Mouse (Mus musculus): ENCODE measurements at regions not wholly inside any gene's neighbourhood (a gene's known extent, or its start where the extent isn't known, plus 50 kb on each side); places are given as distances from the start of the nearest gene placed in this dataset.
A peak's percentile ranks its signal among the peaks of the same experiment; 100 is the strongest.

- 48% methylated on average over 9 of the region's 9 CpGs for WGBS
- DNase-seq (ENCODE audit: low spot score, missing footprints) = peak; percentile 86
Observed at GRCm38 (mm10) chr1:128854649-128855048, 262.6 kb upstream of the Cxcr4 start.

DNA sequence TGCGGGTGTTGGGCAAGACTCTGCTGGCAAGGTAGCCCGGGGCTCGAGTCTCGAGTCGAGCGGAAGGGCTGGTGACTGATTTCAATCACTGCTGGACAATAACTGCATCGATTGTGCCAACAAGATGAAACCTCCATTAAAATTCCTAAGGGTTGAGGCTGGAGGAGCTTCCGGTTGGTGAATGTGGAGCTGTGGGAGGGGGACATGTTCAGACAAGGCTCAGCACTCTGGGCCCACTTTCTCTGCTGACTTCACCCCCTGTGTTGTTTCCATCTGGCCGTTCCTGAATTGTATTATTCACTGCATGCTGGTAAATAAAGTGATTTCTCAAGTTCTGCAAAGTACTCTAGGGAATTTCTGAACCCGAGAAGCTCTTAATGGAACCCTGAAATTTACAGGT, 261.2 kb upstream of the Cxcr4 start:
- WGBS = 92% methylated on average over 9 of the region's 10 CpGs
- H3K27ac ChIP-seq (ENCODE audit: low read depth, low read length) = no peak overlapping the region
- H3K9ac ChIP-seq (ENCODE audit: low read length) = no peak overlapping the region
- no peaks in the 10 kb centered on the region for H3K36me3 ChIP-seq (ENCODE audit: control insufficient read depth, insufficient read depth, low read length)
- no peaks in the 10 kb centered on the region for H3K4me1 ChIP-seq (ENCODE audit: control insufficient read depth, insufficient read depth, low read length)
- DNase-seq (ENCODE audit: low spot score, missing footprints) = no peak
- ATAC-seq (ENCODE audit: low FRiP score) = no peak
- no peak overlapping the region for H3K4me2 ChIP-seq
- no peak overlapping the region for H3K4me3 ChIP-seq (ENCODE audit: low read depth, low read length)
- H3K27me3 ChIP-seq (ENCODE audit: control insufficient read depth, insufficient read depth, low read length) = no peaks in the 10 kb centered on the region; the same call in 1 of the 2 replicates
- H3K9me3 ChIP-seq (ENCODE audit: control insufficient read depth, low read length) = no peaks in the 10 kb centered on the region

More at GRCm38 (mm10) chr1:128854649-128855048, 262.6 kb upstream of the Cxcr4 start:
- Histone ChIP-seq H3K4me1 (ENCODE audit: control insufficient read depth, insufficient read depth, low read length) (peaks cover 2% of the 10 kb centered on the region; the same call in 1 of the 2 replicates), H3K27me3 (ENCODE audit: control insufficient read depth, insufficient read depth, low read length) (no peaks in the 10 kb centered on the region; the same call in 1 of the 2 replicates), H3K27ac (ENCODE audit: low read depth, low read length) (no peak overlapping the region), H3K4me2 (no peak overlapping the region), H3K4me3 (ENCODE audit: low read depth, low read length) (no peak overlapping the region), H3K9ac (ENCODE audit: low read length) (no peak overlapping the region), H3K36me3 (ENCODE audit: control insufficient read depth, insufficient read depth, low read length) (no peaks in the 10 kb centered on the region), H3K9me3 (ENCODE audit: control insufficient read depth, low read length) (no peaks in the 10 kb centered on the region)
- ATAC-seq (ENCODE audit: low FRiP score) = 0 out of 2 replicates have a peak, but pooled peaks have one; percentile 24

DNA sequence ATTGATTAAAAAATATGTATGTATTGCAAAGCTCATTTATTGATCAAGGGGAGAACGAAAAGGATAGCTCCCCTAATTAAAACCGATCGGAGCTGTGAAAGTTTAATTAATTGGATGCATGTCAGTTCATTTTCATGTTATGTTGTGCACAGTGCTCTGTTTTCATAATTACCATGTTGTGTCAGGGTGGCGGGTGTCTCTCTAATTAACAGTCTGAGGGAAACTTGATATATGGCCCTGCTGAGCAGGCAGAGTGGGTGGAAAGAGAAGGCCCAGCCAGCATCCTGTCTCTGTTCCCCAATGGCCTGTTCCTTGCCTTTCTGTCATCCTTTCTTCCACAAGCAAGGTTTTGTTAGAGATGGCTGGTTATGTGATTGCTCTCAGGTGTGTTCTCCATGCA, 245.3 kb upstream of the Cxcr4 start:
- Histone ChIP-seq H3K27me3 (ENCODE audit: control insufficient read depth, insufficient read depth, low read length) (no peaks in the 10 kb centered on the region), H3K4me2 (no peak overlapping the region), H3K9me3 (ENCODE audit: control insufficient read depth, low read length) (no peaks in the 10 kb centered on the region), H3K9ac (ENCODE audit: low read length) (no peak overlapping the region), H3K4me1 (ENCODE audit: control insufficient read depth, insufficient read depth, low read length) (no peaks in the 10 kb centered on the region), H3K36me3 (ENCODE audit: control insufficient read depth, insufficient read depth, low read length) (no peaks in the 10 kb centered on the region), H3K4me3 (ENCODE audit: low read depth, low read length) (no peak overlapping the region), H3K27ac (ENCODE audit: low read depth, low read length) (no peak overlapping the region)
- ATAC-seq (ENCODE audit: low FRiP score) (no peak), DNase-seq (ENCODE audit: low spot score, missing footprints) (no peak)
- WGBS = 91% methylated on average over 4 of the region's 4 CpGs

- Histone ChIP-seq H3K9me3 (ENCODE audit: control insufficient read depth, low read length) (no peaks in the 10 kb centered on the region), H3K4me3 (ENCODE audit: low read depth, low read length) (no peak overlapping the region), H3K4me1 (ENCODE audit: control insufficient read depth, insufficient read depth, low read length) (no peaks in the 10 kb centered on the region), H3K27ac (ENCODE audit: low read depth, low read length) (no peak overlapping the region), H3K36me3 (ENCODE audit: control insufficient read depth, insufficient read depth, low read length) (no peaks in the 10 kb centered on the region), H3K4me2 (no peak overlapping the region), H3K9ac (ENCODE audit: low read length) (no peak overlapping the region), H3K27me3 (ENCODE audit: control insufficient read depth, insufficient read depth, low read length) (no peaks in the 10 kb centered on the region)
- WGBS = 90% methylated on average over 8 of the region's 8 CpGs
- DNase-seq (ENCODE audit: low spot score, missing footprints) (no peak), ATAC-seq (ENCODE audit: low FRiP score) (no peak)
Observed at GRCm38 (mm10) chr1:128835510-128835909, 243.4 kb upstream of the Cxcr4 start.

DNA sequence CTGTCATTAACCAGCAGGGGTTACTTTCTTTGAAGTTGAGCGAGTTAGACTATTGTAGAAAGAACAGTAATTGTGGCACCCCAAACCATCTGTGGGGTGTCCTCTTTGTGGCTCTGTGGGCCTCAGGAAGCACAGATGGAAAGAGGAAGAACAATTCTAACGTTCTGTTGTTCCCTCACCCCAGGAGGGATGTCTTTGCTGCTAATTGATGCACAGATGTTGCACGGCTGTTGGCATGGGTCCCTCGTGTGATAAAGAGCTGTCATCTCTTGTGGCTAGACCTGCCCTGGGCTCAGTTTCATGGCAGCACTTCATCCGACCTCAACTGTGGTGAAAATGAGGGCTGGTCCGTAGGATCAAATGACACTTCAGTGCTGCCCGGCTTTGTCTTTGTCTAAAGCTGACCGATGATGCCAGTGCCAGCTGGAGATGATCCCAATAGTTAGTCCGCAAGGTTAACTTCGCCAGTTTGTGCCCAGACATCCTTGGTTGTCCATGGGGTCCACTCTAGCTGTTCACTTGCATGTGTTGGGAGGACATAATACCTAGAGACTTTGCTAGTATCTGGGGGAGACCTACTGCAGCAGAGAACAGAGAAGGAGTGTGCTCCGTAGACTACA, 241.1 kb upstream of the Cxcr4 start:
- Histone ChIP-seq H3K4me2 (no peak overlapping the region), H3K4me1 (ENCODE audit: control insufficient read depth, insufficient read depth, low read length) (peaks cover 5% of the 10 kb centered on the region), H3K27ac (ENCODE audit: low read depth, low read length) (no peak overlapping the region), H3K9ac (ENCODE audit: low read length) (no peak overlapping the region), H3K9me3 (ENCODE audit: control insufficient read depth, low read length) (no peaks in the 10 kb centered on the region), H3K4me3 (ENCODE audit: low read depth, low read length) (no peak overlapping the region), H3K36me3 (ENCODE audit: control insufficient read depth, insufficient read depth, low read length) (no peaks in the 10 kb centered on the region), H3K27me3 (ENCODE audit: control insufficient read depth, insufficient read depth, low read length) (no peaks in the 10 kb centered on the region)
- WGBS = 46% methylated on average over 11 of the region's 11 CpGs
- ATAC-seq (ENCODE audit: low FRiP score) (no peak), DNase-seq (ENCODE audit: low spot score, missing footprints) (no peak)

GRCm38 (mm10) chr1:128832201-128832883, 240.2 kb upstream of the Cxcr4 start:
- peak overlapping the region; percentile 36; the same call in 1 of the 2 replicates for H3K9ac ChIP-seq (ENCODE audit: low read length)
- no peak overlapping the region for H3K27ac ChIP-seq (ENCODE audit: low read depth, low read length)
- DNase-seq (ENCODE audit: low spot score, missing footprints) = peak; percentile 98
- no peak overlapping the region for H3K4me3 ChIP-seq (ENCODE audit: low read depth, low read length)
- H3K4me2 ChIP-seq = no peak overlapping the region; the same call in 1 of the 2 replicates
- peak; percentile 72 for ATAC-seq (ENCODE audit: low FRiP score)
- no peaks in the 10 kb centered on the region for H3K27me3 ChIP-seq (ENCODE audit: control insufficient read depth, insufficient read depth, low read length)
- no peaks in the 10 kb centered on the region for H3K36me3 ChIP-seq (ENCODE audit: control insufficient read depth, insufficient read depth, low read length)
- H3K4me1 ChIP-seq (ENCODE audit: control insufficient read depth, insufficient read depth, low read length) = peaks cover 5% of the 10 kb centered on the region
- no peaks in the 10 kb centered on the region for H3K9me3 ChIP-seq (ENCODE audit: control insufficient read depth, low read length)
- 41% methylated on average over 18 of the region's 18 CpGs for WGBS

DNA sequence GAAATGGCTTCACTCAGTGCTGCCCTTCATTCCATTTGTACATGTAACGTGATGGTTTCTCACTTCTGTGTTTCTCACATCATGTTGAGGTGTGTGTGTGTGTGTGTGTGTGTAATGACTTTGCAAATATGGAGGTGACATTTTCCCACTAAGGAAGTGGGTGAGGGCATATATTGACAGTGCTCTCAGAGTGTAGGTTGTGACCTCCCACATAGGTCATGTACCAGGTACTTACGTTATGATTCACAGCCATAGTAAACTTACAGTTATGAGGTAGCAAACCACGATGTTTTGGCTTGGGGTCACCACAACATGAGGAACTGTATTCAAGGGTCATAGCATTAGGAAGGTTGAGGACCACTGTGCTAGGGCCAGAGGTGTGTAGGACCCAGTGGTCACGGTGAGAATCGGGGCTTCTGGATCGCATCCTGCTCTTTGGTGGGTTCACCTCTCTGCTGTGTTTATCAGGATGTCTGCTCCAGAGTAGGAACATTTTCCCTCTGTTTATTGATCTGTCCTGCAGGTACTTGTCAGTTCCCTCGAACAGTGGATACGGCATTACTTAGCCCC, 238.7 kb upstream of the Cxcr4 start:
- ATAC-seq (ENCODE audit: low FRiP score) (no peak), DNase-seq (ENCODE audit: low spot score, missing footprints) (no peak)
- no peaks in the 10 kb centered on the region for H3K27me3 ChIP-seq (ENCODE audit: control insufficient read depth, insufficient read depth, low read length)
- peaks cover 5% of the 10 kb centered on the region for H3K4me1 ChIP-seq (ENCODE audit: control insufficient read depth, insufficient read depth, low read length)
- no peak overlapping the region for H3K27ac ChIP-seq (ENCODE audit: low read depth, low read length)
- H3K4me3 ChIP-seq (ENCODE audit: low read depth, low read length) = no peak overlapping the region
- H3K36me3 ChIP-seq (ENCODE audit: control insufficient read depth, insufficient read depth, low read length) = no peaks in the 10 kb centered on the region
- WGBS = 92% methylated on average over 8 of the region's 8 CpGs
- H3K4me2 ChIP-seq = no peak overlapping the region
- H3K9me3 ChIP-seq (ENCODE audit: control insufficient read depth, low read length) = no peaks in the 10 kb centered on the region
- H3K9ac ChIP-seq (ENCODE audit: low read length) = no peak overlapping the region

DNA sequence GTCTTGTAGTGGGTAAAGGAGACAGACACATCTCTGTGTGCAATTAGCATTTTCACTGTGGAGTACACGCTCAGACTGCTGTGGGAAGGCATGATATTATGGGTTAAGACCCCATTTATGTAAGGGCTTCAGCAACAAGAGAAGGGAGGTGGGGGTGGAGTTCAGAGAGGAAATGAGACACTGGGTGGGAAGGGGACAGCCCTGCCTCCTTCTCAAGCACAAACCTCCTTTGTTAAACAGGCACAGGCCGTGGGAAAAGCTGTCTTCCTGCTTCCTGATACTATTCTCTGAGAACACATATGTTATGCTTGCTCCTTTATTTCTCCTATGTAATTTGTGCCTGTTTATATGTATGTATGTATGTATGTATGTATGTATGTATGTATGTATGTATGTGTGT, 237.4 kb upstream of the Cxcr4 start:
- no peak for DNase-seq (ENCODE audit: low spot score, missing footprints)
- no peak overlapping the region for H3K4me2 ChIP-seq
- no peak for ATAC-seq (ENCODE audit: low FRiP score)
- no peaks in the 10 kb centered on the region for H3K9me3 ChIP-seq (ENCODE audit: control insufficient read depth, low read length)
- no peak overlapping the region for H3K27ac ChIP-seq (ENCODE audit: low read depth, low read length)
- H3K4me1 ChIP-seq (ENCODE audit: control insufficient read depth, insufficient read depth, low read length) = peaks cover 5% of the 10 kb centered on the region
- H3K36me3 ChIP-seq (ENCODE audit: control insufficient read depth, insufficient read depth, low read length) = no peaks in the 10 kb centered on the region
- no peak overlapping the region for H3K4me3 ChIP-seq (ENCODE audit: low read depth, low read length)
- no peak overlapping the region for H3K9ac ChIP-seq (ENCODE audit: low read length)
- WGBS = 41% methylated on average over 2 of the region's 2 CpGs
- H3K27me3 ChIP-seq (ENCODE audit: control insufficient read depth, insufficient read depth, low read length) = no peaks in the 10 kb centered on the region

DNA sequence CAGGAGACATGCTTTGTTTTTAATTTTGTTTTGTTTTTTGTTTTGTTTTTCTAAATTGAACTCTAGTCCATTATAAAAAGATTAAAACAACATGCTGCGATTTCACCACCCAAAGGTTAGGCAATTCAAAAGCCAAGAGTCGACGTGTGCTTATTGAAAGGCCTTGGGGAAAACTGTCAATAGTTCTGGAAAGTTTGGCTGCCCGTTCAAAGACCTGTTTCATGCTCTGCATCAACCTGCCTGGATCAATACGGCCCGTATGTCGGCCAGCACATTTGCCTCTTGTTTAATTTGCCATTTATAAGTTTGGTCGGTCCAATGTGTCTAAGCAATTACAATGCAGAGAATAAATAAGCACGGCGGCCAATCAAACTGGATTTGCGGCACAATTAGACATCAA, 234.3 kb upstream of the Cxcr4 start:
- Histone ChIP-seq H3K27ac (ENCODE audit: low read depth, low read length) (no peak overlapping the region), H3K9ac (ENCODE audit: low read length) (no peak overlapping the region), H3K27me3 (ENCODE audit: control insufficient read depth, insufficient read depth, low read length) (no peaks in the 10 kb centered on the region), H3K4me3 (ENCODE audit: low read depth, low read length) (no peak overlapping the region), H3K4me1 (ENCODE audit: control insufficient read depth, insufficient read depth, low read length) (peaks cover 7% of the 10 kb centered on the region), H3K36me3 (ENCODE audit: control insufficient read depth, insufficient read depth, low read length) (no peaks in the 10 kb centered on the region), H3K4me2 (no peak overlapping the region), H3K9me3 (ENCODE audit: control insufficient read depth, low read length) (no peaks in the 10 kb centered on the region)
- DNase-seq (ENCODE audit: low spot score, missing footprints) (no peak), ATAC-seq (ENCODE audit: low FRiP score) (no peak)
- 80% methylated on average over 11 of the region's 11 CpGs for WGBS

All from midbrain, embryonic 11.5 days (tissue).